Mouse (Mus musculus) stomach, embryonic 14.5 days (tissue): ENCODE results near the gene Pi16. TPM values are rescaled to one million over a fixed set of nuclear protein-coding genes. Genes with fewer than 3 reads are reported as not detected.
"Not testable (repeated sequence)": the region's sequence is repeated elsewhere in the genome, so short reads cannot be mapped to it uniquely, and the experiment has no call there.

Experiments
- ATAC-seq: fragments of 200-750 bp; cut with Nextera tagmentation; 2 replicates; pipeline ENCODE4 v1.8.0; 2017; ENCODE audit warnings: low read depth, moderate TSS enrichment; ENCODE audit not compliant: insufficient number of reproducible peaks, insufficient read depth, low FRiP score
- H3K27ac ChIP-seq: fragments of 300-500 bp; sonication (generic); 2 replicates; pipeline ENCODE4 v1.5.1; 2014; ENCODE audit warnings: mild to moderate bottlenecking, low read length, moderate library complexity, mixed read lengths
- H3K27me3 ChIP-seq: fragments of 300-500 bp; sonication (generic); 2 replicates; pipeline ENCODE4 v1.6.1; 2014; ENCODE audit warnings: low read length, control low read depth, mixed read lengths; ENCODE audit not compliant: control insufficient read depth, insufficient read depth
- H3K36me3 ChIP-seq: fragments of 300-500 bp; sonication (generic); 2 replicates; pipeline ENCODE4 v1.6.1; 2014; ENCODE audit warnings: mild to moderate bottlenecking, control low read depth, low read length, moderate library complexity, mixed read lengths; ENCODE audit not compliant: control insufficient read depth, insufficient read depth
- H3K4me1 ChIP-seq: fragments of 300-500 bp; sonication (generic); 2 replicates; pipeline ENCODE4 v1.6.1; 2014; ENCODE audit warnings: low read length, control low read depth, mixed read lengths; ENCODE audit not compliant: control insufficient read depth, insufficient read depth
- H3K4me2 ChIP-seq: fragments of 300-500 bp; sonication (generic); replicated peaks from 2 replicates; pipeline ENCODE4 v1.6.1; 2014; ENCODE audit warnings: low read depth, low read length, control low read depth
- H3K4me3 ChIP-seq: fragments of 300-500 bp; sonication (generic); 2 replicates; pipeline ENCODE4 v1.5.1; 2014; ENCODE audit warnings: low read depth, low read length, control low read depth
- H3K9ac ChIP-seq: fragments of 300-500 bp; sonication (generic); replicated peaks from 2 replicates; pipeline ENCODE4 v1.6.1; 2014; ENCODE audit warnings: low read depth, mild to moderate bottlenecking, control low read depth, low read length, moderate library complexity, mixed read lengths
- H3K9me3 ChIP-seq: fragments of 300-500 bp; sonication (generic); 2 replicates; pipeline ENCODE4 v1.6.1; 2016; ENCODE audit warnings: low read depth, low read length, control low read depth; ENCODE audit not compliant: control insufficient read depth
- WGBS: fragments of 180-500 bp; shearing (Covaris S2); extraction: QIAGEN DNeasy Blood & Tissue Kit; methylation state at CpG from one replicate; pipeline ENCODE4 v1.1.7; 2014; 5-methylcytosine and 5-hydroxymethylcytosine counted together
- polyA plus RNA-seq: library from polyadenylated mRNA; unstranded; fragments of >200 nt; fragmentation: Nextera tagmentation; extraction: Ambion mirVana; gene quantifications from 2 replicates; pipeline ENCODE4 v1.2.1, GENCODE M21; 2014

Gene Pi16
- polyA plus RNA-seq: 0.13 and 0.41 TPM in 2 replicates

DNA sequence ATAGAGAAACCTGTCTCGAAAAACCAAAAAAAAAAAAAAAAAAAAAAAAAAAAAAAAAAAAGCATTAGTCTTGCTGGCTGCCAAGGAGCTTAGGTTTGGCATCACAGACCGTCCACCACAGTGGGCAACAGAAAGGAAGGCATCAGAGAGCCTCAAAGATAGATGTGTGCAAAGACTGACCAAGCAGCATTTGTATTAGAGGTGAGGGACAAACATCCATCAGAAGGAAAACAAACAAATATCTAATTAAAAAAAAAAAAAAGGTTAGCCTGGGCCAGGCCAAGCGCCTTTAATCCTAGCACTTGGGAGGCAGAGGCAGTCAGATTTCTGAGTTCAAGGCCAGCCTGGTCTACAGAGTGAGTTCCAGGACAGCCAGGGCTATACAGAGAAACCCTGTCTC is at the start of gene Pi16:
Gene Pi16 (plus strand): TSS at position 301 of the 400 bp plus-strand sequence.
- H3K4me2 ChIP-seq, H3K27me3 ChIP-seq, ATAC-seq, H3K9me3 ChIP-seq, H3K9ac ChIP-seq, H3K27ac ChIP-seq, H3K4me1 ChIP-seq, H3K36me3 ChIP-seq, H3K4me3 ChIP-seq: not testable (repeated sequence)
- 82% methylated on average over 3 of the region's 3 CpGs for WGBS

DNA sequence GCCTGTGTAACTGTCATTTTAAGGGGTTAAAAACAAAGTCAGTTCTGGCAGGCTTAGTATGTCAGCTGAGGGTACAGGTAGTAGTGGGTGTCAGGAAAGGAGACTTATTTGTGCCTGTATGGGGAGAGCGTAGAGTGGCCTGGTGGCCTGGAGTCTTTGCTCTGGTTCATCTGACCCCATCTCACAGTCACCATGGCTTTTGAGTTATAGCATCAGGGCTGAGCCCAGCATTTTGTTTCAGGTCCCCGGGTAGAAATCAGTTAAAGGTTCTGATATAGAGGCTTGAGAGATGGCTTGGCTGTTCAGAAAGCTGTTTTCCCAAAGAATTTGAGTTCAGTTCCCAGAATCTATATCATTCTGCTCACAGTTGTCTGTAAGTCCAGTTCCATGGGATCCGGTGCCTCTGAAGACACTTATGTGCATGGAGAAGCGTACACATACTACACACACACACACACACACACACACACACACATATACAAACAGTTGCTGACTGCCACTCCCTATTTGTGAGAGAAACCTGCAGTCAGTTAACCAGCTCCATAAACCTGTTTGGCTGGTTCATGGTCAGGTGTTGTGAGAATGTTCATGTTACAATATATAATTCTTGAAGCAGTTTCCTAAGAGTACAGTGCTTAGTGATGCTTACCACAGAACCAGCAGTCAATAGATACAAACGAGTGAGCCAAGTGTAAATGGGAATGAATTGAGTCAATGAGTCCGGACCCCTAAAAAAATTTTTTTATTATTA is 49.4 kb upstream of the Pi16 start:
- Histone ChIP-seq H3K9ac (peak overlapping the region; percentile 90; the same call in 1 of the 2 replicates), H3K4me3 (peak overlapping the region; percentile 74), H3K36me3 (no peaks in the 10 kb centered on the region), H3K27me3 (no peaks in the 10 kb centered on the region), H3K4me2 (peak overlapping the region; percentile 73), H3K4me1 (peaks cover 9% of the 10 kb centered on the region), H3K9me3 (no peaks in the 10 kb centered on the region), H3K27ac (peak overlapping the region; percentile 93)
- WGBS: 53% methylated on average over 6 of the region's 6 CpGs
- peak; percentile 12; the same call in 1 of the 2 replicates for ATAC-seq

DNA sequence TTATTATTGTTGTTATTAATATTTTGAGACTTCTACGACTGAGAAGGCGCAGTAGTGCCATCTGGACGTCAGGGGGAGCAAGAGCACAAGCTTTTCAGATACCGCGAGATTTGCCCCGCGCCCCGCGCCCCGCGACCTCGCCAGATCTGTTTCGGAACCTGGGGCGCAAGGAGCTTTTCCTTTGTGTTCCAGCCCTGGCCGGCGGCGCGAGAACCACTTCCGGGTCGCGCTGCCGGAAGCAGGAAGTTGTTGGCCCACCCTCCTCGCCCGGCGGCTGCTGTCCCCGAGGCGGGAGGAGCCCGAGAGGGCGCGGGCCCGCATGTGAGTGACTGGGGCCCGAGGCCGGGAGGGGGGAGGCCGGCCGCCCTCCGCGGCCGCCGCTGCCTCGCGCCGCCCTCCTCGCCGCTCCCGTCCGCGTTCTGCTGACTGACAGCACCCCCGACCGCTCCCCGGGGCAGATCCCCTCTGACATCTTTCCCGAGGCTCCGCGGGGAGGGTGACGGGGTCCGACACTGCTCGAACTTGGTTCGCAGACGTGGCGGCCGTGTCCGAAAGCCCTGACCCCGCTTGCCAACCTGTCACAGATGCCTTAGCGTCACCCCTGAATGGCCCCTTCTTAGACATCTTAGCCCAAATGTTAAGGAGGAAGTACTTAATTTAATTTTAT is 48.7 kb upstream of the Pi16 start, which contains the start of gene BC004004:
Gene BC004004 (plus strand): TSS at position 107 of the 667 bp plus-strand sequence.
- Histone ChIP-seq H3K4me2 (peak within 1 kb of the TSS; percentile 73), H3K9me3 (no peaks in the 10 kb centered on the region), H3K9ac (peak within 1 kb of the TSS; percentile 90), H3K27ac (peak within 1 kb of the TSS; percentile 93), H3K4me3 (peak within 1 kb of the TSS; percentile 74), H3K27me3 (no peaks in the 10 kb centered on the region), H3K36me3 (no peaks in the 10 kb centered on the region), H3K4me1 (peaks cover 9% of the 10 kb centered on the region; the same call in 1 of the 2 replicates)
- peak; percentile 92 for ATAC-seq
- under 1% methylated on average over 63 of the region's 63 CpGs for WGBS

DNA sequence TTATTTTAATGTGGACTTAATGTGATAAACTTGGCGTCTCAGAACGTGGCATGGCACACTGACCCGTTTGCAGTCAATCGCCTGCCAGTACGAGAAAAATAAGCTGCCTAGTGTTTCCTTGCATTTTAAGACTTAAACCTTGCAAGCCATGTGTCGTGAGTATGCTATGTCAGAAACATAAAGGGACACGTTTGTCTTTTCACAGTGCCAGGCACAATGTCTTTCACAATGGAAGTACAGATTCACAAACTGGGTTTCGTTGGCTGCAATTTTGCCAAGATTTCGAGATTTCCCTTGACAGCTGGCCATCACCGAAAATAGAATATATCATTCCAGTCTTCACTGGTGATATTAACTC is 48.2 kb upstream of the Pi16 start:
- Histone ChIP-seq H3K9ac (peak overlapping the region; percentile 90), H3K27me3 (no peaks in the 10 kb centered on the region), H3K4me2 (peak overlapping the region; percentile 73), H3K9me3 (no peaks in the 10 kb centered on the region), H3K4me1 (peaks cover 7% of the 10 kb centered on the region; the same call in 1 of the 2 replicates), H3K4me3 (peak overlapping the region; percentile 74), H3K27ac (peak overlapping the region; percentile 93), H3K36me3 (no peaks in the 10 kb centered on the region)
- ATAC-seq: no peak
- 20% methylated on average over 10 of the region's 10 CpGs for WGBS

DNA sequence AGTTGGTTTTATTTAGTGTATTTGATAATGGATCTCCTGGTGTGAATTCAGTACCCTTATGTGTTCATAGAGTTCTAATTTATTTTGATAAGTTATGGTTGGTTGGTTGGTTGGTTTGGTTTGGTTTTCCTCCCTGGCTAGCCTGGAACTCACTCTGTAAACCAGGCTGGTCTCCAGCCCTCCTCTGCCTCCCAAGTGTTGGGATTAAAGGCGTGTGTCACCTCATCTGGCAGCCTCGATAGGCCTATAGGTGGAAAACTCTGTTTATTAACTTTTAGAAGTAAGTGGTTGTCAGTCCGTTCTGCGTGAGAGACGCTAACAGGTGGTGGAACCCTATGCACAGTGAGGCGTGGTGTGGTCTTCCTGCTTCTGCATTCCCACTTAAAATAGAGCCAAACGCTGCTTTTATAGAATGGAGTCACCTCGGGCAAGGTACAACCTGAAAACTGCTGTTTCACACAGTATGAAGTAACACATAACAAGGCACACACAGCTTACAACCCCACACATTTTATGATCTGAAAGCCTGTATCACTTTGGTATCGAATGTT is 47.3 kb upstream of the Pi16 start:
- Histone ChIP-seq H3K4me2 (peak overlapping the region; percentile 73; the same call in 1 of the 2 replicates), H3K9ac (no peak overlapping the region), H3K4me1 (0 out of 2 replicates have a peak, but pooled peaks cover 3% of the 10 kb centered on the region), H3K27me3 (no peaks in the 10 kb centered on the region), H3K9me3 (no peaks in the 10 kb centered on the region), H3K4me3 (no peak overlapping the region), H3K36me3 (no peaks in the 10 kb centered on the region), H3K27ac (no peak overlapping the region)
- WGBS: 91% methylated on average over 9 of the region's 9 CpGs
- no peak for ATAC-seq

DNA sequence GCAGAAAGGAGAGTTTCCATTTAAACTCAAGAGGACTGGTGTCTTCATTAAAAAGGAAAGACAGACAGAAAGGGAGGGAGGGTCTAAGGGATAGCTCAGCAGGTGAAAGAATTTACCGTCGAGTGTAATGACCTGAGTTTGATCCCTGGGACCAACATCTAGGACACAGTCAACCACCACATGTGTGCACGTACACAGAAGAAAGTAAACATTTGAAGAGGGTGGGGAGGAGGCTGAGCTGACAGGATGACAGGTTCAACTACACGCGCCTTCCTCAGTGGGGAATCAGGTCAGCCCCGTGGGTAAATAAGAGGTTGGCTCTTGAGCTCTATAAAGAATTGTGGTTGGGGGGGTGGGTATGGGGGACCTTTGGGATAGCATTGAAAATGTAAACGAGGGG is 44.3 kb upstream of the Pi16 start:
- Histone ChIP-seq H3K27me3 (no peaks in the 10 kb centered on the region), H3K36me3 (no peaks in the 10 kb centered on the region), H3K4me3 (no peak overlapping the region), H3K27ac (no peak overlapping the region), H3K4me1 (0 out of 2 replicates have a peak, but pooled peaks cover 1% of the 10 kb centered on the region), H3K4me2 (no peak overlapping the region), H3K9ac (no peak overlapping the region), H3K9me3 (no peaks in the 10 kb centered on the region)
- ATAC-seq: no peak
- WGBS: 75% methylated on average over 7 of the region's 7 CpGs

DNA sequence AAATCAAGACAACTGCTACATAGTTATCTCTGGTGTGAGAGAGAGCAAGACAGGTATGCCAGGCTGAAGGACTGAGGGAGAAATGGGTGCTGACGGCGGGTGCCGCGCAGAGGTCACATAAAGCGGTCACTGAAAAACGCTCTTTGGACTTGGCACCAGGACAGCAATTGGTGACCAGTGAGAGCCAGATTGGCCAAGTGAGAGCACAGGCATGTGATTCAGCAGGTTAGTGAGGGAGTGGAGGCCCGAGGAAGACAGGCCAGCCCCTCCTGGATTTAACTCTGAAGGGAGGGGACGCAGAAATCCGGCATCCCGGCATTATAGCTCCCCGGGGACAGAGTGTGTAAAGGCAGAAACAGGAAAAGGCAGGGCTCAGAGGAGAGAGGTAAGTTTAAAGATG is 43.6 kb upstream of the Pi16 start:
- no peak for ATAC-seq
- H3K9ac ChIP-seq: no peak overlapping the region
- no peaks in the 10 kb centered on the region for H3K9me3 ChIP-seq
- no peak overlapping the region for H3K4me3 ChIP-seq
- H3K27ac ChIP-seq: no peak overlapping the region
- 82% methylated on average over 11 of the region's 11 CpGs for WGBS
- no peaks in the 10 kb centered on the region for H3K4me1 ChIP-seq
- H3K27me3 ChIP-seq: no peaks in the 10 kb centered on the region
- H3K4me2 ChIP-seq: no peak overlapping the region
- H3K36me3 ChIP-seq: no peaks in the 10 kb centered on the region

DNA sequence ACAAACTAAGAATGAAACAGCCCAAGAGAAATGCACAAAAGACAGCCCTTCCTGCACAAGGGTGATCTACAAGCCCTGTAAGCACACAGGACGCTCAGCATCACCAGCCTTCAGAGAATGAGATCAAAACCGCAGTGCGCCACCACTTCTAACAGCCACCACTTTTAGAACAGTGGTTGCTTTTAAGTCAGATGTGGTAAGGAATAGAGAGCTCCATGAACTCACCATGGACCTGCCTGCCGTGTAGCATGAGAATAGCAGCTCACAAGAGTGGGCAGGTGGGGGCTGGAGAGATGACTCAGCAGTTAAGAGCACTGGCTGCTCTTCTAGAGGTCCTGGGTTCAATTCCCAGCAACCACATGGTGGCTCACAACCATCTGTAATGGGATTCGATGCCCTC is 37.1 kb upstream of the Pi16 start:
- H3K4me2 ChIP-seq: no peak overlapping the region
- no peaks in the 10 kb centered on the region for H3K9me3 ChIP-seq
- WGBS: 89% methylated on average over 5 of the region's 5 CpGs
- H3K27me3 ChIP-seq: no peaks in the 10 kb centered on the region
- H3K36me3 ChIP-seq: peaks cover 13% of the 10 kb centered on the region
- H3K4me3 ChIP-seq: no peak overlapping the region
- H3K9ac ChIP-seq: no peak overlapping the region
- ATAC-seq: no peak
- no peak overlapping the region for H3K27ac ChIP-seq
- H3K4me1 ChIP-seq: no peaks in the 10 kb centered on the region
